Mouse (Mus musculus) liver, embryonic 14.5 days (tissue): Measurements from ENCODE around the gene Ror1. TPM values are rescaled to one million over a fixed set of nuclear protein-coding genes. Genes with fewer than 3 reads are reported as not detected.

ENCODE experiments used
- ATAC-seq: fragments of 200-750 bp; cut with Nextera tagmentation; 2 replicates; pipeline ENCODE4 v1.8.0; 2017; ENCODE audit warnings: moderate number of reproducible peaks, mild to moderate bottlenecking, moderate library complexity; ENCODE audit not compliant: insufficient read depth
- DNase-seq, 3 experiments: peaks; one replicate each; pipeline ENCODE4 v3.0.0-alpha.2; 2012 to 2013; ENCODE audit warnings: low read depth in 3 of 3, low spot score in 3 of 3
- H3K27ac ChIP-seq: fragments of 300-500 bp; sonication (generic); 2 replicates; pipeline ENCODE4 v1.5.1; 2014; ENCODE audit warnings: moderate library complexity, mild to moderate bottlenecking, control low read depth, inconsistent platforms
- H3K27me3 ChIP-seq: fragments of 300-500 bp; sonication (generic); 2 replicates; pipeline ENCODE4 v1.6.1; 2014; ENCODE audit warnings: mild to moderate bottlenecking, low read length, moderate library complexity; ENCODE audit not compliant: control insufficient read depth, insufficient read depth
- H3K36me3 ChIP-seq: fragments of 300-500 bp; sonication (generic); replicated peaks from 2 replicates; pipeline ENCODE4 v1.6.1; 2014; ENCODE audit warnings: low read depth; ENCODE audit not compliant: control insufficient read depth, insufficient read depth
- H3K4me1 ChIP-seq, 2 experiments: fragments of 200-500 bp in 1 of 2; fragments of 300-500 bp in 1 of 2; sonication (generic) in 1 of 2; replicated peaks; 2 replicates each; pipeline ENCODE4 v1.6.1; 2012 to 2014; ENCODE audit warnings: antibody characterized with exemption in 1 of 2, inconsistent platforms in 1 of 2, low read length in 1 of 2; ENCODE audit not compliant: control insufficient read depth in 2 of 2, insufficient read depth in 2 of 2
- H3K4me2 ChIP-seq: fragments of 300-500 bp; sonication (generic); 2 replicates; pipeline ENCODE4 v1.6.1; 2014; ENCODE audit warnings: low read depth, mild to moderate bottlenecking, control low read depth, moderate library complexity
- H3K4me3 ChIP-seq, 2 experiments: fragments of 200-500 bp in 1 of 2; fragments of 300-500 bp in 1 of 2; sonication (generic) in 1 of 2; 2 replicates each; pipeline ENCODE4 v1.5.1; 2012 to 2014; ENCODE audit warnings: low read depth in 2 of 2, low read length in 2 of 2, mild to moderate bottlenecking in 2 of 2, control low read depth in 1 of 2, inconsistent platforms in 1 of 2, moderate library complexity in 1 of 2; ENCODE audit not compliant: insufficient read depth in 1 of 2
- H3K9ac ChIP-seq: fragments of 300-500 bp; sonication (generic); replicated peaks from 2 replicates; pipeline ENCODE4 v1.6.1; 2014; ENCODE audit warnings: mild to moderate bottlenecking, control low read depth, moderate library complexity
- H3K9me3 ChIP-seq: fragments of 300-500 bp; sonication (generic); 2 replicates; pipeline ENCODE4 v1.6.1; 2016; ENCODE audit warnings: low read length, mixed read lengths; ENCODE audit not compliant: control insufficient read depth
- CTCF ChIP-seq: IDR thresholded peaks from 2 replicates; pipeline ENCODE4 v1.5.1; 2016; ENCODE audit warnings: antibody characterized with exemption, low read depth, control low read depth
- EP300 ChIP-seq: IDR thresholded peaks from 2 replicates; pipeline ENCODE4 v1.6.1; 2016; ENCODE audit warnings: antibody characterized with exemption, low read depth
- WGBS: fragments of 180-500 bp; shearing (Covaris S2); extraction: QIAGEN DNeasy Blood & Tissue Kit; methylation state at CpG from one replicate; pipeline ENCODE4 v1.1.7; 2014; ENCODE audit not compliant: insufficient replicate concordance; 5-methylcytosine and 5-hydroxymethylcytosine counted together
- polyA plus RNA-seq, 2 experiments: library from polyadenylated mRNA; depleted of rRNA in 1 of 2; stranded (reverse) in 1 of 2; unstranded in 1 of 2; fragments of >200 nt; fragmentation: Nextera tagmentation in 1 of 2; extraction: Ambion mirVana in 1 of 2; gene quantifications; 2 replicates each; pipeline versions ENCODE4 v1.2.1 to v1.2.3; 2012 to 2014

The Ror1 gene
- polyA plus RNA-seq, 2 experiments, result 0.08 to 0.23 TPM

DNA sequence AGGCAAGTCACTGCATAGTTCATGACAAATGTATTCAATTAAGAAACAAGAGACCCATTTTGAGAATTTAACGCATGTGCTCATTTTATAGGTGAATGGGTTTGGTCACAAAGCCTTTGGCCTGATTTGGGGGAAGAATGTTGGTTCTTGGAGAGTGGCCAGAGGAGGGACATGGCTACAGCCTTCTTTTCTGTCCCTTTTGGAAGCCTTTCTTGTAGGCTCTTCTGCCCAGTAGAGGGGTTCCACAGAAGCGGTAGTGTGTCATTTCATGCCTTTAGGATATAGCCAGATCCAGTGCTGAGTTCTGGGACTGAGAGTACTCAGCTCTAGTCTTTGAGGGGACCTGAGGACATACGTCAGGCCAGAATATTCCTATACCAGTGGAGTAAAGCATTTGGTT is 26.8 kb downstream of the Ror1 start:
- no peak for ATAC-seq
- 61% methylated on average over 3 of the region's 3 CpGs for WGBS

DNA sequence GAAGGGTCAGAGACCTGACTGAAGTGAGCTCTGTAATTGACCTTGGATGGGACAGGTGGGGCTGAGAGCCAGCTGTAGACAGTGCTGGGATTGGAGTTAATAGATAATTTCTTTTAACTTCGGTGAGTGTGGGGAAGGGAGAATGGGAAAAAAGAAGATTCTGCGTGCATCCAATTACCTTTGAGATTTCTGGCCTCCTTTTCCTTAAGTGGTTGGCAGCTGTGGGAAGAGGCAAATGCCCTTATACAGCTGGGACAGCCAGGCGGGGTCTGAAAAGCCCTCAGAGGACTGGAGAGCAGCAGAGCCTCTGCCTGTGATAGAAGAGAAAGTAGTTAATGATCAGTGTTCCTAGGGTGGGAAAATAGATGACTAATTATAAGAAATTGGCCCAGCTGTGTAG is 27.9 kb downstream of the Ror1 start:
- Histone ChIP-seq H3K9me3 (no peaks in the 10 kb centered on the region), H3K27ac (no peak overlapping the region), H3K4me1 (no peaks in the 10 kb centered on the region; a peak in 1 of 4 replicates), H3K9ac (no peak overlapping the region), H3K4me2 (no peak overlapping the region), H3K4me3 (no peak overlapping the region), H3K36me3 (no peaks in the 10 kb centered on the region), H3K27me3 (no peaks in the 10 kb centered on the region)
- ATAC-seq (no peak), DNase-seq (no peak)
- TF ChIP-seq CTCF (no peak), EP300 (no peak)
- 52% methylated on average over 3 of the region's 3 CpGs for WGBS

More for the DNA sequence above, 26.8 kb downstream of the Ror1 start:
- no peak overlapping the region for H3K9ac ChIP-seq
- H3K9me3 ChIP-seq, result no peaks in the 10 kb centered on the region
- H3K27ac ChIP-seq, result no peak overlapping the region
- H3K4me1 ChIP-seq, result no peaks in the 10 kb centered on the region; a peak in 1 of 4 replicates
- H3K36me3 ChIP-seq, result no peaks in the 10 kb centered on the region
- H3K4me3 ChIP-seq, result no peak overlapping the region
- no peaks in the 10 kb centered on the region for H3K27me3 ChIP-seq
- TF ChIP-seq EP300 (no peak), CTCF (no peak)
- no peak overlapping the region for H3K4me2 ChIP-seq
- DNase-seq, result no peak

DNA sequence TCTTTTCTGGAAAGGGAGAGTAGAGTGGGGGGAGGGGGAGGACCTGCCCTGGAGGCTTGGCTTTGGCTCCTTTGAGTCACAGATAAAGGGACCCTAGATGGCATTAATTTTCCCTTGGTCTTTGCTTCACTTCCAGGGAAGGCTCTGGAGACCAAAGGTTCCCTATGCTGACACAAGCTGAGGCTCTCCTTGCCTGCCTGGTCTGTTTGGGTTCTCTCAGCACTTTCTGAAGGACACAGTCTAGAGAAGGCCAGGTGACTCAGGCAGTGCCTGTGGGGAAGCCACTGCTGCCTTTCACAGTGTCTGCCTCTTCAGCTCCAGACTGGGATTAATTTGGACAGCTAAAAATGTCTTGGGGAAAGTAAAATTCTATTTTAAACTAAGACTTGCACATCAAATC is 28.5 kb downstream of the Ror1 start:
- TF ChIP-seq CTCF (no peak), EP300 (no peak)
- DNase-seq, result no peak

DNA sequence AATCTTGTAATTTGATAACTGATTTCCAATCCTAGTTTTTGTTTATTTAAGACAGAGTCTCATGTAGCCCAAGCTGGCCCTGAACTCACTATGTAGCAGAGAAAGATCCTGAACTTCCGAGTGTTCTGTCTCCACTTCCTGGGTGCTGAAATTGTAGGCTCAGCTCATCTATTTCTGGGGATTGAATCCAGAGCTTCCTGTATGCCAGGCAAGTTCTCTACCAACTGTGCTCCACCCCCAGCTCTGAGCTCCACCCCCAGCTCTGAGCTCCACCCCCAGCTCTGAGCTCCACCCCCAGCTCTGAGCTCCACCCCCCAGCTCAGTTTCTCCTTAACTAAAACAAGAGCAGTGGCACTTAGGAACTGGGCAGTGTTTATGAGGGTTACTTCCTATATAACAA is 29.3 kb downstream of the Ror1 start:
- TF ChIP-seq CTCF (no peak), EP300 (no peak)
- Histone ChIP-seq H3K27ac (no peak overlapping the region), H3K36me3 (no peaks in the 10 kb centered on the region), H3K4me1 (no peaks in the 10 kb centered on the region; a peak in 1 of 4 replicates), H3K27me3 (no peaks in the 10 kb centered on the region), H3K9ac (no peak overlapping the region), H3K9me3 (no peaks in the 10 kb centered on the region), H3K4me3 (no peak overlapping the region), H3K4me2 (no peak overlapping the region)
- DNase-seq (no peak), ATAC-seq (no peak)
- WGBS, result 71% methylated on average over 1 of the region's 1 CpGs

More for the DNA sequence above, 28.5 kb downstream of the Ror1 start:
- Histone ChIP-seq H3K4me3 (no peak overlapping the region), H3K27me3 (no peaks in the 10 kb centered on the region), H3K36me3 (no peaks in the 10 kb centered on the region), H3K4me1 (no peaks in the 10 kb centered on the region; a peak in 1 of 4 replicates), H3K4me2 (no peak overlapping the region), H3K9ac (no peak overlapping the region), H3K9me3 (no peaks in the 10 kb centered on the region), H3K27ac (no peak overlapping the region)
- no peak for ATAC-seq

DNA sequence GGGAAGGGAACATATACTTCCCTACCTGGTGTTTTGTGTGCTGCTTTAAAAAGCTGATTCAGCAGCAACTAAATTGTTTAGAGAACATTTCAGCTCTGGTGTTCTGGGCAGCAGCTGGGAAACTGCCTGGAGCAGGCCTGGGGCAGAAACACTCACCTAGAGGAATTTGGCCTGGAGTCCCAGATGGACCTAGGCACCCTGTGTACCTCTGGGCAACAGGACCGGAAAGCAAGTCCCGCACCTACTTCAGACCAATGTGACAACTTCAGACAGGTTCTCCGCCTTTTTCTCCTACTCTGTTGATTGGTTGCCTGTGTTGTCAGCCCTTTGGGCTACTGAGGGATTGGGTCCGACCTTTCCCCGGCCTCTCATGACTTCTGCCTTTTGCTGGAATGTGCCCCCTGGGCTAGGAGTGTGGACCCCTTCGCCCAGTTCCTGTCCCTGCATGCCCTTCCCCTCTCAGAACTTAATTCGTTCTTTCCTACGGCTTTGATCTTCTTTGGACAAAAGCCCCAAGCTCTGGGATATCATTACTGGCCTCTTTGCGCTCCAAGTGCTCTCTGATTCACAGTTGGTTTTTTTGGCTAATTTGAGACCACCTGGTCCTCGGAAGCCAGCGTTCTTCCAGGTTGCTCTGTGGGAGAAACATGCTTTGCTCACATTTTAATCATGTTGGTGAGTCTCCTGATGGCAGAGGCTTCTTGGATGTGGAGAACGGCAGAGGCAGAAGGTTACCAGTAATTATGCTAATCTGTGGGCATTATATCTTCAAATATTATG is 31.1 kb downstream of the Ror1 start:
- WGBS, result 59% methylated on average over 12 of the region's 12 CpGs
- TF ChIP-seq EP300 (no peak), CTCF (no peak)
- no peak overlapping the region for H3K4me2 ChIP-seq
- H3K27me3 ChIP-seq, result no peaks in the 10 kb centered on the region
- H3K9me3 ChIP-seq, result no peaks in the 10 kb centered on the region
- ATAC-seq (no peak), DNase-seq (no peak)
- no peak overlapping the region for H3K27ac ChIP-seq
- H3K4me1 ChIP-seq, result no peaks in the 10 kb centered on the region; a peak in 1 of 4 replicates
- no peaks in the 10 kb centered on the region for H3K36me3 ChIP-seq
- H3K4me3 ChIP-seq, result no peak overlapping the region
- H3K9ac ChIP-seq, result no peak overlapping the region
